Mouse (Mus musculus) ZHBTc4 (cell line): Measurements from ENCODE around the gene Fbxw7.
A peak's percentile ranks its signal among the peaks of the same experiment; 100 is the strongest.

Experiments used
- DNase-seq: peaks from one replicate; pipeline ENCODE4 v3.0.0-alpha.2; 2011; ENCODE audit warnings: low read depth, low spot score

Fbxw7 gene

DNA sequence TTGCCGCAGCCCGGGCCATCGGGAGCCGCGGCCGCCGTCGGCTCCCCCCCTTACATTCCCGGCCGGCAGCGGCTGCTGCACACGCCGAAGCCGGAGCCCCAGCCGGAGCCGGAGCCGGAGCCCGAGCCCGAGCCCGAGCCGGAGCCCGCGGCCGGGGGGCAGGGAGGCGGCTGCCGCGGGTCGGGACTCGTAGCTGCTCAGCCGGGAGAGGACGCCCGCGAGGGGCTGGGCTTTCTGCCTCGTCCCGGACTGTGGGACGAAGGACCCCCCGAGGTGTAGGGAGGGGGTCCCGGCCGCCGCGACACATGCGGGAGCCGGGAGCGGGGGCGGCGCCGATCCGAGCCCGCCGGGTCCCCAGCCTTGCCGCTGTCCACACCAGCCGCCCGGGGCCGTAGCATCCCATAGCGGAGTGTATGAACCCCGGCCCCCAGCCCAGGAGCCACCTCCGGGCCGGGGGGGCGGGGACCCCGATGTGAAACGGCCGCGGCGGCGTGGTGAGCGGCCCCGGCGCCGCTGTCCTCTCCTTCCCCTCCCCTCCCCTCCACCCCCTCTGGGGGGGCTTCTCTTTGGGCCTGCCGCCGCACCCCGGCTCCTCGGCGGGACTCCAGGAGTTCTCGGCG lies at the start of gene Fbxw7:
Gene Fbxw7 (plus strand): TSS at position 507 of the 620 bp plus-strand sequence.
- no peak for DNase-seq

DNA sequence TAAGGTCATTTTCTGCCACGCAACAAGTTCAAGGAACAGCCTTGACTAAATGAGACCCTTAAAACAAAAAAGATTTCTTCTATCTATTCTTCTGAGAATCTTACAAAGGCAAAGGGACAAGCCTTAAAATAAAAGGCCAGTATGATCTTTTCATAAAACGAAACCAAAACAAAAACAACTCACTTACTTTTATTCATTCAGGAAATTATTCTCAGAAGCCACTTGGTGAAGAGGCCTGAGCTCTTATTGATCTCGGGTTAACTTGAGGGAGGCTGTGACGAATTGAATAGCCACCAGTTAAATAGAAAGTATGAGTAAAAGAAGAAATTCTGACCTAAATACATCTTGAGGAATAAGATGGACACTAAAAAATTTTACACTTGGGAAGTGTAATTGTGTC lies 46.1 kb upstream of the Fbxw7 start:
- no peak for DNase-seq

DNA sequence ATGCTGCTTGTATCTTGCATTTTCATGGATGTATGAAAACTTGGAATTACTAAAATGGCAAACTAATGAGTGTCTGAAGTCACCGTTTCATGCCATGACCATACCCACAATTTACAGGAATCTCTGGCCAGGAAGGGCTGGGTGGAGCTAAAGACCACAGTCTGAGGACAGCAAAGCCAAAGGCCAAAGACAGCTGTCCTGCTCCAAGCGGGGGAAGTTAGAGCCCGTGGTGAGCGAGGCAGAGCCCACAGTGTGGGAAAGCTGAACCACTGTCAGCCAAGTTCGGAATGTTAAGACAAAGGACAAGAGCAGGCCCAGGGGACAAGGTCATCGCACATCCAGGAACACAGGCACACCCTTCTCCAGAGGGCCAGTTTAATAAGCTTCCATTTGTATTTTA lies 45.7 kb upstream of the Fbxw7 start:
- peak; percentile 39 for DNase-seq

DNA sequence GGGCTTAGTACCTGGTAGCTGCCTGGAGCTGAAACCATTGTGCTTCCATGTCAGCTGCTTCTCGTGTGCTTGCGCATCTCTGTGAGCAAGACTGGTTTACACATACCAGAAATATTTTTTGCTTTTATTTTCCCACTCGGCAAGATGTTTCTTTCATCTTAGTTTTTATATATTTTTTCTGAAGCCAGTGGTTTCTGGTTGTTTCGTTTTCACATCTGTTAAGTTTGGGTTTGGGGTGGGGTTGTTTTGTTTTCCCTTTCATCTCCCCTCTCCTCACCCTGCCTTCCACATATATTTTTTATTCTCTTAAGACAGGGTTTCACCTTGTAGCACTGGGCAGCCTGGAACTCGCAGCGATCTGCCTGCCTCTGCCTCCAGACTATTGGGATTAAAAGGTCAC lies 44.5 kb upstream of the Fbxw7 start:
- no peak for DNase-seq

DNA sequence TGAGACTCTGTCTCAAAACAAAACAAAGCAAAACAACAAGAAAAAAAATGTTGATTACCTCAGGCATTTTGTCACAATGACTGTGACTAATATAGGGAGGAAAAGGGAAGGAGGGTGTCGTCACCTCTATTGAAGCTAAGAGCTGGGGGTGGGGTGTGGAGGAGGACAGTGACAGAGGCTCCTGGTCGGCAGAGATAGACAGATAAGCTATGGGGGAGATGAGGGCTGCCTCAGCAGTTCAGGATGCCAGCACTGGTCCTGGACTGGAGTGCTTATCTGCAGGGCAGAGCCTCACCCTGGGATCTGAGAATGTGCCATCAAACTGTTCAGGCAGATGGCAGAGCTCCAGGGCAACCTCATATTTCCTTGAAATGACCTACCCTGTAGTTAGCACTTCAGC lies 43.1 kb upstream of the Fbxw7 start:
- DNase-seq: peak; percentile 7

DNA sequence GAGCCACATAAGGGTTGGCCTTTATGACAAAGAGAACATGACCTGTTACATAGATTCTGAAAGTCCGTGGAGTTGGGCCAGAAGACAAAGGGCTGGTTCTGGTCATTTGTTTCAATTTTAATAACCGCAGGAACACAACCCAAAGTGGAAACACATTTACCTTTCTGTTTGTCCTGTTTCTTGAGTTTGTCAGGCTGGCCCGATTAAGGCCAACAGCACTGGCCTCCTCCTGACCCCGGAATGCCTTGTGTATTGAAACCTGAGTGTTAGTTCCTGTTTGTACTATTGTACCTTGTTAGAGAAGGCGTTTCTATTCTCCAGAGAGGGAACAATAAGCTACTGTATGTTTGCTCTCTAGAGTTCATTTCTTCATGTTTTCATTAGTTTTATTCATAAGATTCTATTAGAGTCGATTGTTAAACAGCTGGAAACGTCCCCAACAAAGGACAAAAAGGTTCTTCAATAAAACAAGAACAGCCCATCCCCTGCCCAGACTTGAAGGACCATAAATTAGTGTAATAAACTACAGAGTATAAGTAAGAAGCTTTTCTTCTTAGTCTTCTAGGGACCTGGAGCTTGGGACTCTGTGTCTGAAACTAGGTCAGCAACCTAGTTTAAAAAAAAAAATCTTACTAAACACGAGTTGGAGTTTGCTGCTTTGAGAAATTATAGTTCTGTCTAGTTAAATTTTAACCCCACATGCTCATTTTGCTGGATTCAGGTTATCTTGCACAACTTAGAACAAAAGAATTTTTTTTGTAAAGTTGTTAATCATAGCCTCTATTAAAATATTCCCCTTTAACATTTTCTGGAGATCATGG lies 40.6 kb upstream of the Fbxw7 start:
- no peak for DNase-seq

DNA sequence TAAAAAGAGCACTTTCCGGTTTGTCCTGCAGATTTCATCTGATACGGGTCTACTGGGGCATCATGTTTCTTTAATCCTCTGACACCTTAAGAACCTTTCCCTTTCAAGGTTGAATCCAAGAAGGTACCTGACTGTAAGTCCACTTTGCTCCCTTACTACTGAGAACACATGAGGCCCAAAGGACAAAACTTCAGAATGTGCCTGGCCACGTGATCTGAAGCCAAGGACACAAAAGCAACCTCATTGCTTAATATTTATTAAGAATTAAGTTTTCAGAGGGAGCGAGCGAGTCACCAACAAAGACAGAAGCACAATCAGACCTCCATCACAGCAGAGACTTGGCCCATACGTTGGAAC lies 40.0 kb upstream of the Fbxw7 start:
- DNase-seq: no peak

DNA sequence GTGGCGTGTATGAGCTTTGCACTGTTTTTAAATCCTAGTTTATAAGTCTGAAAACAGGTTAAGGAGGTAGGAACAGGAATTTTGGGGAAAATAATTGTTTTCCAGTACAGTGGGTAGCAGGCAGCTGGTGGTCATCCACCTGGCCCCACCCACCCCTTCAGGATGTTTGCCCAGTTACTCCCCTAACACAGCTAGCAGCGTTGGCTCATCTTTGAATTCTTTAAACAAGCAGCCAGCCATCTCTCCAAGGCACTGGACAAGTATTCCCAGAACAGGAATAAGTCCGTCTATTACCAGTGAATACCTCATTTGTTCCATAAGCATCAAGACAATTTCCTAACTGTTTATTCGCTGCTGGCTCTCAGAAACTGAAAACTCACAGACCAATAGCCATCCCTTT lies 39.5 kb upstream of the Fbxw7 start:
- no peak for DNase-seq

DNA sequence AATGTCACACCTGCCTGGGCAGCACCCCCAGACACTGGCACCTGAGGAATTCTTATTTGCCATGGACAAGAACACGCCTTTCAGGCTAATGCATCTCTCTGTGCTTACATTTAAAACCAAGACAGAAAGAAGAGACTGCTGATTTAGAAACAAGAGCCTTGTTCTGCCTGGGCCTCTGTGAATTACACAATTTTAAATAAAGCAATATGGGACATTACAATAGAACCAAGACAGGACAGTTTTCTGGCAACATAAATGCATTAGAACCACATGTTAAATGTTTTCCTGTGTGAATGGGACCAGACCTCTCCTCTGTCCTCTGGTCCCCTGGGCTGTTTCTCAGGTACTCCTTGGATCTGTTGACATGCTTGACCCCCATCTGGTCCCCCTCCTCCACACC lies 39.0 kb upstream of the Fbxw7 start:
- DNase-seq: no peak

DNA sequence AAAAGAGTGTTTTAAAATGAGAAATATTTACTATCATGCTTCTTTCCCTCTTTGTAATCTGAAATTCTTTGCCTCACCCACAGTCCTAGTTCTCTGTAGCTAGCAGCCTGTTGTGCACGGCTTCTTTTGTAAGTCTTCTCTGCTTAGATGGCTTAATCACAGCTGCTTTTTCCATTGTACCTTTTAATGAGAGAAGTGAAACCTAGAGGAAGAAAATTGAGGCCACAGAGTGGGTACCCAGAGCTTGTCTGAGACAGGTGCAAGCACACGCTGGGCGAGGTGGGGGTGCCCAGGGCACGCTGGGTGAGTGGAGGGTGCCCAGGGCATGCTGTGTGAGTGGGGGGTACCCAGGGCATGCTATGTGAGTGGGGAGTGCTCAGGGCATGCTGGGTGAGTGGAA lies 27.2 kb upstream of the Fbxw7 start:
- DNase-seq: no peak

DNA sequence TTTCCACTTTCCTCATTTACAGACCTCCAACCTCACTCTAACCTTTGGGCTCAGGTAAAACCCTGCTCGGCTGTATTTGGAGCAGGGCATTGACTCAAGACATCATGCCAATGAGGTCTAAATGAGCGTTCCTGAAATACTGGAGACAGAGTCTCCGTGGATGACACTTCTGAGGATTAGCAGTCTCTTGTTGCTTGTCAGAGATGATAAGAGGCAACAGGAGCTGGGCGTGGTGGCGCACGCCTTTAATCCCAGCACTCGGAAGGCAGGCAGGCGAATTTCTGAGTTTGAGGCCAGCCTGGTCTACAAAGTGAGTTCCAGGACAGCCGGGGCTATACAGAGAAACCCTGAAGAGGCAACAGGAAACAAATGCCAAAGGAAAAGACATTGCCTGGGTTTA lies 11.0 kb upstream of the Fbxw7 start:
- no peak for DNase-seq

DNA sequence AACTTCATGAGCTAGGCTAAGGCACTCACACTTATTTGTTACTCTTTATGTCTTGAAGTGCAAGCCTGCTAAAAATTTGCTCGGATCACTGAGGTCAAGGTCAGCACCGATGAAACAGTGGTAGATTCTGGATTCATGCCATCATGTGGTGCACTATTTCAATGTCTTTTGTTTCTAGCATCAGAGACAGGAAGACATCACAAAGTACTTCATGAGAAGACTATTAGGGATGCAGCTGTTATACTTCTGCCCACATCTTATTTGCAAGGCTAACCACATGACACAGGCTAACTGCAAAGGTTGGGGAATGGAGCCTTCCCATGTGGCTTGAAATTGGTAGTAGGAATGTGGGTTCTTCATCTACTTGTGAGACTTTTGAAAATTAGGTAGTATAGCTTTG lies 8.9 kb upstream of the Fbxw7 start:
- no peak for DNase-seq

DNA sequence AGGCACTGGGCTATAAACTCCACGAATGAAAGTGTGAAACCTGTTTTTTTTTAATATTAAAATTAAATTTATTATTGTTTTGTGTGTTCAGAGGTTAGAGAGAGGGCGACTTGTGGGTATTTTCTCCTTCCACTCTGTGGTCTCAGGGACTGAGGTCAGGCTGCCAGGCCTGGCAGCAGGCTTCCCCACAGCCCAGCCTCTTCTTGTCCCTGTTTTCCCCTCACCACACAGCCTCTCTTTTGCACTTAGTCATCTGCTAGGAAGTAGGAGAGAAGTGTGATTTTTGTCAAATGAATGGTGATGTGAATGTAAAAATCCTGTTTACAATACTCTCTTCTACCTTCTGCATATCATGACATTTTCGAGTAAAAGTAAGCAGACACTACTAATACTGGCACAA lies 7.2 kb upstream of the Fbxw7 start:
- DNase-seq: no peak

DNA sequence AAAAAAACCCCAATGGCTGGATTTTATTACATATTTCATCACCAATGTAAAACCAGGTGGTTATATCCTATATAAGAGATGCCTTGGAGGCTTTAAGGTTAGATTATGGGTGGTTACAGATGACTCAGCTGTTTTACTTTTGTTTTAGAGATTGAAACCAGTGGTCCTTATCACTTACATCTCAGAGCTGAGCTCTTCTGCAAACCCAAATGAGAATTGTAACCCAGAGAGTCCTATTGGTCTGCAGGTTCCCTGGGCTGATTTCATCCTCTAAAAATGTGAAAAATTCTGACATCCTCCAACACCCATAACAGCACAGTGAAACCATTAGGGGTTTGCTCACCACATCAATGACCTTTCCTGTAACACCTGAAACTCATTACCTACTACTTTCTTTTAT lies 6.2 kb upstream of the Fbxw7 start:
- no peak for DNase-seq

DNA sequence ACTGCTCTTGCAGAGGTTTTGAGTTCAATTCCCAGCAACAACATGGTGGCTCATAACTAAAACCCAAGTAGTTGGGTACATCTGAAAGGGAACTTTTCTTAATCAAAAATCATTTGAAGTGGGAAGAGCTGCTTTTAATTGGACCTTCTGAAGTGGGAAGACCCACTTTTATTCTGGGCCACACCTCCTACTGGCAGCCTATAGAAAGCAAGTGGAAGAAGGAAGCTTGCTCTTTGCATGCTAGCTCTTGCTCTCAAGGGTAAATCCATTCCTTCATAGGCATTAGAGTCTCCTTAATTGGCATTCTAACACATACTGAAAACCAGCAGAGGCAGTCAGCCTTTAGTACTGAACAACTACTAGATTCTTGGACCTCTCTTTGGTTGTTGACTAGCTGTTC lies 4.3 kb upstream of the Fbxw7 start:
- DNase-seq: no peak

DNA sequence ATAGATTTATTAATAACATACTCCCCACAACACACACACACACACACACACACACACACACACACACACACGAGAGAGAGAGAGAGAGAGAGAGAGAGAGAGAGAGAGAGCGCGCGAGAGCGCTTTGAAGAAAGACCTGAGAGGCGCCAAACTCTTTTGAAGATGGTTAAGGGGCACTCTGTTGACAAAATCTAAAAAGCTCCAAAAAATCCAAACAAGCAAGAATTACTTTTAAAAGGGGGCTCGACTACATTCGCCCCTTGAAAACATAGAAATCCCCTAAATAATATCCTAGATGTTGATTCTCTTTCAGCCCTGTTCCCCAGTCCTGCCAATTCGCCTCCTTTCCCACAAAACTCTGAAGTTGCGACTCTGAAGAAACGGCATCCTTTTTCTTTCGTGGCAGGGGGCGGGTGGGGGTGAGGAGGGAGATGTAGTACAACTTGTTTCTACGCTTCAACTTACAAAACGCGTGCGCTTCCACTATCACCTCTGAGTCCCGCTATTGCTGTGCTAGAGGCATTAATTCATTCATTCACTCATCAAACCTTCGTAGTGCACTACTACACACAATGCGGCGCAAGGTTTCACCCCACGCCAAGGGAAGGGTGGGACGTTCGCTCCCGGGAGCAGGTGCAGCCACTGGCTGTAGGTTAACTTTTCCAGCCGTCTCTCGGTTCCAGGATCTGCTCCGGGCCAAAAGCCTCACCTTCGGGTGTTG lies 1.5 kb upstream of the Fbxw7 start:
- DNase-seq: no peak

DNA sequence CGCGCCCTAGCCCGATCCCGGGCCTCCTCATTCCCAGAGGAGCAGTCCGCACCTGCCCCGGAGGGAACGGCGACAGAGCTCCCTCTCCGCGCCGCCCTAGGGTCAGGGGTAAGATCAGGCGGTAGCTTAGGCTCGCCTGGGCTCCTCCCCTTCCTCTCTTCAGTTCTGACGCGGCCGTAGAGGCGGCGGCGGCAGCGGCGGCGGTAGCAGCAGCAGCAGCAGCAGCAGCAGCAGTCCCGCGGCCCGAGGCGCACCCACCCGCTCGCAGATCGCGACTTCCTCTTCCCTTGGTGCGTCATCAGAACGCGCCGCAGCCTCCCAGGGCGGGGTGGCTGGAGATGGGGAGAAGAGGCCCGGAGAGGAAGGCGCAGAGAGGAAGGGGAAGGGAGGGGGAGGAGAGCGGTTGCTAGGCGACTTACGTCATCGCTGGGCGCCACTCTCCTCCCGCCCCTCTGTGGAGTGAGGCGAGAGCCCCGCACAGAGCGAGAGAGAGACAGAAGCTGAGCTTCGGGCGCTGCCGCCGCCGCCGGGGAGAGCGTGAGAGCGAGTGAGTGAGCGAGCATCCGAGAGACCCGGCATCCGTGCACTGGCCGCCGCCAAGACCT lies 809 bp upstream of the Fbxw7 start:
- peak; percentile 100 for DNase-seq

DNA sequence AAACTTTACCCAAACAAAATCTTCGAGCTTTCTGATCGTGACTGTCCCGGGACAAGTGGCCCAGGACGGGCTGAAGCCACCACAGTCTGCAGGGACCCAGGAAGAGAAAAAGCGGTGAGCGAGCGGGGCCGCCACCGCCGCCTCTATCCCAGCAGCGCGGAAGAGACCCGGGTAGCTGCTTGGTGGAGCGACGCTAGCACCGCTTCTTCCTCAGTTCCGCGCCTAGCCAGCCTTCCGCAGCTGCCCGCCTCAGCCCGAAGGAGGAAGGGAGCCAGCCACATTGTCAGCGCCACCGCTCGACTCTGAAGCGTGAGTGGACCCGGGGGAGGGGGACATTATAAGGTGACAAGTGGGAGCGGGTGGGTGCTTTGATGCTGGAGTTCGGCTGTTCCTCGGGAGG lies 393 bp downstream of the Fbxw7 start:
- DNase-seq: peak; percentile 39

DNA sequence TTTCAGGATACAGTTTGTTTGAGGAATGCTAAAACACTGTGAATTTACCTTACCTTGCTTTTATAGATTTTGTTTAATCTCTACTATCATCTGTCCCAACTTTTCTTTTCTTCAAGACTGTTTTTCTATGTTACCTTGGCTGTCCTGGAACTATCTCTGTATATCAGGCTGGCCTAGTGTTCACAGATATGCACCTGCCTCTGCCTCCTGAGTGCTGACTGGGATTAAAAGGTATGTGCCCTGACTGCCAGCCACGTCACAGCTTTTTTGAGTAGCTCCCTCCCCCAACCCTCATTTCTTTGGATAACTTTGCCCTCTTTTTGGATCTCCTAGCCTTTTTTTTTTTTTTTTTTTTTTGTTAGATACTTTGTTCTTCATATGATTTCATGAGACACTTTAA lies 1.9 kb downstream of the Fbxw7 start:
- no peak for DNase-seq

DNA sequence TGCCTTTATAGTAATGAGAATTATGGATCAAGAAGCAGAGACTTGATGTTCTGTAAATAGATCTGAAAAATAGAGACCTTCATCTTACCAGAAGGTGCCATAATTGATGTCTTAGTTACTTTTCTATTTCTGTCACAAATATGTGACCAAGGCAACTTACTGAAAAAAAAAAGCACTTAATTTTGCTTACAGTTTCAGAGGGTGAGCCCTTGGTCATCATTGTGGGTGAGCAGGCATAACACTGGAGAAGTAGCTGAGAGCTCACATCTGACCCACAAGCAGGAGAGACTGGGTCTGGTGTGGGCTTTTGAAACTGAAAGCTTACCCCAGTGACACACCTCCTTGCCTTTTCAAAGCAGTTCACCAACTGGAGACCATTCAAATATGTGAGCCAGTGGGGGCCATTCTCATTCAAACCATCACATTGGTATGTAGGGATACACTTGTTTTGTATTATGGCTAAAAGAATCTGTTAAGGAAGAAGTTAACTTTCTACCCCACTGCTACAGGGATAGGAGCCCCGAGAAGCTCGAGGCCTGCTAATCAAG lies 5.7 kb downstream of the Fbxw7 start:
- DNase-seq: peak; percentile 75

DNA sequence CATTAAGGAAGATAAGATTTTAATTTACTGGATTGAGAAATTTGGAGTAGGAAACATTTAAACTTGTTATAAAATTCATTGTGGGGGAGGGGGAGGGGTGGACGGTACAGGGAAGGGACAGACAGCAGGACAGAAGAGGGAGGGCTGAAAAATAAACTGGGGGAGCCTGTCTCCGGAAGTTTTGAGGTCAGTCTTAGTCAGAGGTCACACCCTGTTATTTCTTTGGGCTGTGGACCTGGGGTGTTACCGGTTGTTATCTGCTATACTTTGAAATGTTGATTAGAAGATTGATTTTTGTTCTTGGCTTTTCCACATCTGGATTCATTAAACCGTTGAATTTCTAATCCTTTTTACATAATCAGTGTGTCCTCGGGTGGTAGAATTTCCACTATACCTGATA lies 10.9 kb downstream of the Fbxw7 start:
- DNase-seq: no peak

DNA sequence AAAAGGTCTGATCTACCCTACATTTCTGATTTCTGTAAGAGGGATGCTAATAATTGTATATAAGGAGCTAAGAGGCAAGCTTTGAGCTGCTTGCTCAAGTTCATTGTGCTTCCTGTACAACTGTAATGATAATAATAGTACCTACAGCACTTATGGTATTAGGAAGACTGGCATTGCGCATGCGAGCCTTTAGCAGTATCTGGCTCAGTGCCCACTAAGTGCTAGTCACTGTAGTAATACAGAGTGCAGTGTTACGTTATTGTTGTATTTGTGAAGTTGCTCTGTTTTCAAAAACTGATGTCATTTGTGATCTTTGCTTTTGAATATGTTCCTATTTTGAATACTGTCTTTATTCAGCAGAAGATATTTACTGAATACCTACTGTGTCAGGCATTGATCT lies 11.3 kb downstream of the Fbxw7 start:
- DNase-seq: no peak
